Mouse (Mus musculus): ENCODE results near the gene Gm6034.
A peak's percentile ranks its signal among the peaks of the same experiment; 100 is the strongest.
"Not testable (repeated sequence)": the region's sequence is repeated elsewhere in the genome, so short reads cannot be mapped to it uniquely, and the experiment has no call there.

The Gm6034 gene

GRCm38 (mm10) chr17:36060829-36061228, 18.1 kb downstream of the Gm6034 start:
- DNase-seq (ENCODE audit: extremely low read depth, insufficient read length, low spot score), result peak; percentile 41

DNA sequence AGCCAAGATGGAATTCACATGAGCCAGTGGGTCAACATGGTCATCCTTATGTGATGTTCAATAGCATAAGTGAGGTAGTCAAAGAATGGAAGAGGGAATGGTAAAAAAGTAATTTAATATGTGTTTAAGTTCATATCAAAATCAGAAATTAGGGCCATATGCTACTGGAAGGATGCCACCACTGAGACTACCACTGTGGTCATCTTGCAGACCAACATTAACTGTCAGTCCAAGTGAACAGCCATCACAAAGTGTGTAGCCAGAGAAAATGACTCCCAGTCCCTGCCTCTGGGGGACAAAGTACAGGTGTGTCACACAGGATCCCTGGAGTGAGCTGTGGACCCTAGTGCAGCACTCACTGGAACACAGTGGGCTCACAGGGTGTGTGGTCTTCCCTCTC, 39.1 kb downstream of the Gm6034 start:
- not testable (repeated sequence) for DNase-seq (ENCODE audit: extremely low read depth, insufficient read length, low spot score)

DNA sequence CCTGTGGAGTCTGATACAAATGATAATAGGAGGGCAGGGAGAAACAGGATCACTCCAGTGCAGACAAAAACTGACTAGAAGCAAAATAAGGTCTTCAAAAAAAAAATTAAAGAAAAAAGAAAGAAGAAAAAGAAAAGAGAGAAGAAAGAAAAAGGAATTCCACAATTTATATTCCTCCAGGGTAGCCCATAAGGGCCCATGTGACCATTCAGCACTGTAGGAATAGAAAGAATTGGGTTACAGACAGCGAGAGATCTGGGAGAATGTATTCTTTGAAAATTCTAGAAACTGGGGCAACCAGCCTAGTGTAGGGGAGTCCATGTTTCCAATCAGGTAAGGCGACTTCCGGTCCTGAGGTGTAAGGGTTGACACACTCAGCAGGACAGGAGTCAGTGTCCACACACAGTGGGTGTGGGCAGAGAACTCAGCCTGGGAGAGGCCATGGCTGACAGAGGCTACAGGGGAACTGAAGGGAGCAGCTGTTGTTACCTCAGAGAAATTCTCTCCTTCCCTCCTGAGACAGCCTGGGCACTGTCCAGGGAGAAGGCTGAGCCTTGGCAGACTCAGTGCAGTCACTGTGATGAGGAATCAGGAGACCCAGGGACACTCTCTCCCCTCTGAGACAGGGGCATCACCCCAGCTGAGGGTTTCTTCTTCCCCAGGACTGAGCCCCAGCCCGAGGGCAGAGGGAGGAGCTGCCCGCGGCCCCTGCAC, 39.9 kb downstream of the Gm6034 start:
- not testable (repeated sequence) for DNase-seq (ENCODE audit: extremely low read depth, insufficient read length, low spot score)

GRCm38 (mm10) chr17:36083266-36083869, 40.6 kb downstream of the Gm6034 start:
- peak; percentile 14 for DNase-seq (ENCODE audit: extremely low read depth, insufficient read length, low spot score)

- DNase-seq (ENCODE audit: extremely low read depth, insufficient read length, low spot score), result no peak
Observed at GRCm38 (mm10) chr17:36083870-36084451, 41.2 kb downstream of the Gm6034 start.

DNA sequence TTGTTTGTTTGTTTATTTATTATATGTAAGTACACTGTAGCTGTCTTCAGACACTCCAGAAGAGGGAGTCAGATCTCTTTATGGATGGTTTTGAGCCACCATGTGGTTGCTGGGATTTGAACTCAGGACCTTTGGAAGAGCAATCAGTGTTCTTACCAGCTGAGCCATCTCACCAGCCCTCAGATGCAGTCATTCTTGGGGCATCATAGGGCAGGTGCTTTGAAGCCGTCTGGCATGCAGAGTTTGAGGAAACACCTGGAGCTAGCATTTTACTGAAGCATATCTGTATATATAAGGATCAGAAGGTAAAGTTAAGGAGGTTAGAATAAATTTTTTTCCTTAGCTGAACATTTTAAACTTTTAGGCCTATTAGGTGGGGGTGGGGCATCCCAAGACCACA, 43.2 kb downstream of the Gm6034 start:
- DNase-seq (ENCODE audit: extremely low read depth, insufficient read length, low spot score), result not testable (repeated sequence)

DNA sequence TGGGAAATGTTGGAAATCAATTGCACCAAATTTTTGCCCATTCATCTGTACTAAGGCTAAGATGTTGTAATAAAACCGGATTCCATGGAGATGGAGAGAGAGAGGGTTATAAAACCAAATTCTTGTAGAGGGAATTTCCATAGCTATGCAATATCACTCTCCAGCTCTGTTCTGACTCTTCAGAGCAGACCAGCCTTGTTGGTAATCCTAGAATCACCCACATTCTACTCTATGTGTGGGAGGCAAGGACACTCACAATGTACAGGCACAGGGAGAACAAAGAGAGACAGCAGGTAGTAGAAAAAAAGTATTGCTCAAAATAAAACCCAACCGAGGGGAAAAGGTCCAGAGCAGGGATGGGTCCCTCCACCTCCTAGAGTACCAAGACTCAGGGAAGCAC, 49.2 kb downstream of the Gm6034 start:
- DNase-seq (ENCODE audit: extremely low read depth, insufficient read length, low spot score), result not testable (repeated sequence)

- not testable (repeated sequence) for DNase-seq (ENCODE audit: extremely low read depth, insufficient read length, low spot score)
Observed at GRCm38 (mm10) chr17:36092520-36092919, 49.8 kb downstream of the Gm6034 start.

DNA sequence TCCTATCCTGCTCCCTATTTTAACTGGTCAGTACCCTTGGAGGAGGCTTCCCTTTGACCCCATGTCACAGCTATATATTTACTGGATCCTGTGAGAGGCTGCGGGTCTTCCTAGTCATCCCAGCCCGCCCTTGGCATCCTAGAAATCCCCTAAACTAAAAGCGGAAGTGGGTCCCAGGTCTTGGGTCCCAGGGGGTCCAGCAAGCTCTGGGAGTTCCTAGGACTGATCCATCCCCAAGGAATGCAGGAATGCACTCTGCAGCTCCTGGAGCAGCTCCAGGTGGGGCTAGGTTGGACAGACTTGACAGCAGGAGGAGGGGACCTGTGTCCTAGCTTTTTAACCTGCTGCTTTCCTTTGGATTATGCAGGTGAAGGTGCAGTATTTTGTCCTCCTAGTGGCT, 51.2 kb downstream of the Gm6034 start:
- no peak for DNase-seq (ENCODE audit: extremely low read depth, insufficient read length, low spot score)

DNA sequence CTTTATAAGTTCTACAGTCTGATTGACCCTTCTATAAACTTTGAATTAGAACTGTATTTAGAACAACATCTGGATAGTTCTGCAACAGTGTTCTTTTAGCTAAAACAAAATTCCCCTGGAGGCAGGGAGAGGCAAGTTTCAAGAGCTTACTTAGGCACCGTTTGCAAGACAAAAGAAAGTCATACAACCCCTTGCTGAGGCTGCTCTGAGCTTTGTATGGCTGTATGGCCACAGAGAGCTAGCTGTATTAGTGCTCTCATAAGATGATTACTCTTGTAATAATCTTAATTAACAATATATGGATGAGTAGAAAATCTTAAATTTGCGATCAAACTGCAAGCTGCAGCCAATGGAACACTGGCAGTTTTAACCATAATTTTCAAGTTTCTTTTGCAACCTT, 56.8 kb downstream of the Gm6034 start:
- not testable (repeated sequence) for DNase-seq (ENCODE audit: extremely low read depth, insufficient read length, low spot score)

DNA sequence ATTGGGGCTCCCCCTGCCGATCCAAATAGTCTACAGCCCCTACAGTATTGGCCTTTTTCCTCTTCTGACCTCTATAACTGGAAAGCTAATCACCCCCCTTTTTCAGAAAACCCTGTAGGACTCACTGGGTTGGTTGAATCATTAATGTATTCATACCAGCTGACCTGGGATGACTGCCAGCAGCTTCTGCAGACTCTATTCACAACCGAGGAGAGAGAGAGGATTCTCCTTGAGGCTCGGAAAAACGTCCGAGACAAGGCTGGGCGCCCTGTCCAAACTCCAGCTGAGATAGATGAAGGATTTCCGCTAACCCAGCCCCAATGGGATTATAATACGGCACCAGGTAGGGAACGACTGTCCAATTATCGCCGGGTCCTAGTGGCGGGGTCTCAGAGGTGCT, 59.3 kb downstream of the Gm6034 start:
- not testable (repeated sequence) for DNase-seq (ENCODE audit: extremely low read depth, insufficient read length, low spot score)
